ENCODE assay signal across 9 mouse cellular contexts in the genomic region with DNA sequence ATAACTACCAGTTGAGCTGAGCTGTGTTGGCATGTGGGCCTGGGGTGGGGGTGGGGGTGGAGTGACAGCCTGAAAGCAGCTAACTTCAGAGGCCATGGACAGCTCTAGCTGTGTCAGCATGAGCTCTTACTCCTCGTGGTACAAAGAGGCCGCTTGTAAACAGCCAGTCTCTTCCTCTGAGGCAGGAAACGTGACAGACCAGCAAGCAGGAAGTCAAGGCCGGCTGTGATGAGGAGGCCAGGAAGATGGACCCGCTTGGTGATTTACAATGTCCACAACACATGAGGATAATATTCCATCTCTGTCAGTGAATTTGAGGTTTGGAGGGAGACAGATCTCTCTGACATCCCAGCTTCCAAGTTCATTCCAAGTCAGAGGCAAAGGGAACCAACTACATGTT.
A peak's percentile ranks its signal among the peaks of the same experiment; 100 is the strongest.
DNase-seq lines count a peak whose midpoint lies in the region; ATAC-seq and TF ChIP-seq lines count a peak whose summit lies in the region.
"Had no signal": no experiment of that assay in that cellular context is flagged by ENCODE, and none has a peak within 500 bp of the region (broad histone marks: within the 10 kb centered on the region; RNA-seq: fewer than 3 reads in every experiment).

No protein-coding gene starts in this region.

- intact Hi-C loops in left cerebral cortex, adult 2 months (cut with DNase I), result no loop called here
- intact Hi-C loops in left cerebral cortex, postnatal 4 days (cut with DNase I), result no loop called here

- peak; percentile 60 for ATAC-seq in inflammation-experienced regulatory T-cells, adult 6 months
- ATAC-seq: midbrain, embryonic 16.5 days had no signal

- peak; percentile 49 for DNase-seq in adrenal gland, postnatal 14 days
- no peak for DNase-seq in adrenal gland, postnatal 4 days (ENCODE audit: low spot score in 2 of 2)
- no peak for DNase-seq in left cerebral cortex, adult 2 months (ENCODE audit: extremely low spot score in 1 of 2, low spot score in 2 of 2)
- DNase-seq in left cerebral cortex, adult 18-20 months (ENCODE audit: low spot score in 2 of 2), result no peak
- DNase-seq in naive thymus-derived CD4-positive, alpha-beta T cell, adult 2 months (ENCODE audit: low read depth), result peak; percentile 78
- DNase-seq in layer of hippocampus, postnatal 14 days (ENCODE audit: low spot score in 2 of 2), result no peak
- no peak for DNase-seq in left cerebral cortex, postnatal 4 days

- TF ChIP-seq CTCF in left cerebral cortex, adult 2 months (IDR thresholded peaks at IDR 0.05), result no peak

- H3K4me3 ChIP-seq in left cerebral cortex, adult 2 months, result no peak overlapping the region

- H3K27ac ChIP-seq in left cerebral cortex, adult 2 months, result peak overlapping the region; percentile 15; the same call in 1 of the 2 replicates

Comparison
In these comparisons a context has a peak if more than half of its experiments do, and no peak if none do; other contexts are left out.
1. DNase-seq: peak in adrenal gland, postnatal 14 days (single experiment) and naive thymus-derived CD4-positive, alpha-beta T cell, adult 2 months (single experiment); none in adrenal gland, postnatal 4 days (0 of 2), left cerebral cortex, adult 2 months (0 of 2), left cerebral cortex, adult 18-20 months (0 of 2), layer of hippocampus, postnatal 14 days (0 of 2) and left cerebral cortex, postnatal 4 days (single experiment).